Mouse (Mus musculus): ENCODE results near the gene Edrf1.

GRCm38 (mm10) chr7:133607883-133608575 is 29.3 kb upstream of the Edrf1 start:
- TF ChIP-seq CTCF (IDR thresholded peaks at IDR 0.05; ENCODE audit: low read depth) = no peak
- TF ChIP-seq EP300 (IDR thresholded peaks at IDR 0.05; ENCODE audit: low read depth) = no peak
